Mouse (Mus musculus) embryo, embryonic 10 days (tissue): Measurements from ENCODE around the gene Serpinb6b.
"Not testable (repeated sequence)": the region's sequence is repeated elsewhere in the genome, so short reads cannot be mapped to it uniquely, and the experiment has no call there.

Experiments
- DNase-seq: peaks from one replicate; pipeline ENCODE4 v3.0.0-alpha.2; 2015; ENCODE audit warnings: low spot score

Serpinb6b gene

DNA sequence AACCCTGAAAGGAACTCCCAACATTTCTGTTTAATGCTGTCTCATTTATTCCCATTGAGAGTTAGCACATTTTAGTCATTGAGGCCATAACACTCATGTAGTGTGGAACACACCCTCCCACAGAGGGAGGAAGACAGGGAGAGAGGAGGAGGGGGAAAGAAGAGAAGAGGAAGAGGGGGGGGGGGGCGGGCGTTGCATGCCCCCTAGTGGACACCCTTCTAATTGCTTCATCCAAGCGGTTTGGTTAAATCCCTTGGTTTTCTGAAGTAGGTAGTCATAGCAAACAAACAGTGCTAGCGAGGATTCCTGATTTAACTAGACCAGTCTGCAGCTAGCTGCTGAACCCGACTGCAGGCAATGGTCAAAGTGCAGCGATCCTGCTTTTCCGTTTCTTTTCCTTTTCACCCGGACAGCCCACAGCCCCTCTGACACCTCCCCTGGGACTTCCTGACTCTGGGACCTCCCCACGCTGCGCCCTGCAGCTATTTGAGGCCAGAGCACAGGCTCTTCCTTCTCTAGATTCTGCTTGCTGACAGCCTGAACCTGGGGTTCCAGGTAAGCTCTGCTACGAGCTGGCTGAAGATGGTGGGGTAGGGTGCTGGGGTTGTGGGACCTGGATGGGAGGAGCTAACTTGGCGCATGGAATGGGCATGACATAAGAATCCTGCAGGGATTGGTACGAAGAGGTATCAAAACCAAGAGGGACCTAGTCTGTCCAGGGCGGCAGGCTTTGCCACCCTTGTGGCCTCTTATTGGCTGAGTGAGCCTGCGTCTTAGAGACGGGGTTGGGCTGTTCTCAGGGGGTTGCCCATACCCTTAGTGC is at the start of gene Serpinb6b:
Gene Serpinb6b (plus strand): TSS at position 221 of the 823 bp plus-strand sequence.
- peak; percentile 32 for DNase-seq

GRCm38 (mm10) chr13:32922622-32923021 is 42.4 kb upstream of the Serpinb6b start:
- DNase-seq: no peak

- DNase-seq: no peak
These were observed 40.2 kb upstream of the Serpinb6b start for GRCm38 (mm10) chr13:32924578-32925360.

DNA sequence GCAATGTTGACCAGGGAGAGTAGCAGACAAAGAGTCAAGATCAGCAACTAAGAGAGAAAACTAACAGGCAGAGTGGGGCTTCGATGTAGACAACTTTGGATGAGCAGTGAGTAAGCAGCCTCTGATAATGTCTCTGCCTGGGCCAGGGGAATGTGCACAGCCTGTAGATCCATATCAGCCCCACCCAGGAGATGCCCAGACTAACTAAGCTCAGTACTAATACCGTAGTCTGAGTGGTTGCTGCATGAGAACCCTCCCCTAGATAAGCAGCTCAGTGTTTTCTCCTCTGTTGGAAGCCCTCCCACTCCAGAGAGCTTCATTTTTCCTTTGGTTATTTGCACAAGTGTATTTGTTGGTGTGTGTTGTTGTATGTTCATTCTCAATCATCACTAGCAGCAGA is 38.3 kb upstream of the Serpinb6b start:
- no peak for DNase-seq

DNA sequence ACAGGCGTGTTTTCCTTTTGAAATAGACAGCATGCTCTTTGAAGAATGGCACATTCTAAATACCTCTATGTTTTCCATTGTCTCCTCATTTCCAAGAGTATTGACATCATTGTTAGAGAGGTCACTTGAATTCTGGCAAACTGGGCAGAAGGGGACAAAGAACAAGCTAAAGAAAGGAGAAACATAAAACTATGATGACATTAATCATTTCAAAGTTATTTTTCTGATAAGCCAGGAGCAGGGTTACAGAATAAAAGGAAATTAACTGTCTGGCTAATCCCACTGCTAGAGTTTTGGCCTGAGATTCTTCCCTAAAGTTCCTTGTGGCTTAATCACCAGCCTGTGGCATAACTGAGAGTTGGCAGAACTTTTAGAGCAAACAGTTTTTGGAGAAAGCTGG is 37.8 kb upstream of the Serpinb6b start:
- no peak for DNase-seq

DNA sequence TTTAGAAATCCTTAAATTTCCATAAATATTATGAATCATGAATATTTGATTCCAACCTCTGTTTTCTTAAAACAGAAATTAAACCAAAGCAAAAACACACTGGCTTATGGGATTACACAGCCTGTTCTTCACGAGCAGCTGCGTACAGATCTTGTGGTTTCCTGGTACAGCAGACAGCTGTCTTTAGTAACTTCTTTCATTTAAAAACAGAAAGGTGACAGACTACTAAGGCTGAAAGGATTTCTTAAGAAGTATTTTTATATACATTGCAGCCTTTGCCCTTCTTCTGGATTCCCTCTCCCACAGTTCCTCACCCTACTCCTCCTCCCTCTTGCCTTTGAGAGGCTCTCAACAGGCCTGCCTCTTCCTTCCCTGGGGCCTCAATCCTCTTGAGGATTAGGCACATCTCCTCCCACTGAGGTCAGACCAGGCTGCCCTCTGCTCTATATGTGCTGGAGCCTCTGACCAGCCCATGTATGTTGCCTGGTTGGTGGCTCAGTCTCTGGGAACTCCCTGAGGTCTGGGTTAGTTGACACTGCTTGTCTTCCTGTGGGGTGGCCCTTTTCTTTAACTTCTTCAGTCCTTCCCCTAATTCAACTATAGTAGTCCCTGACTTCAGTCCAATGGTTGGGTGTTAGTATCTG is 35.8 kb upstream of the Serpinb6b start:
- DNase-seq: no peak

- no peak for DNase-seq
These were observed 30.2 kb upstream of the Serpinb6b start for GRCm38 (mm10) chr13:32934706-32935381.

- DNase-seq: not testable (repeated sequence)
These were observed 26.7 kb upstream of the Serpinb6b start for GRCm38 (mm10) chr13:32938275-32938674.

DNA sequence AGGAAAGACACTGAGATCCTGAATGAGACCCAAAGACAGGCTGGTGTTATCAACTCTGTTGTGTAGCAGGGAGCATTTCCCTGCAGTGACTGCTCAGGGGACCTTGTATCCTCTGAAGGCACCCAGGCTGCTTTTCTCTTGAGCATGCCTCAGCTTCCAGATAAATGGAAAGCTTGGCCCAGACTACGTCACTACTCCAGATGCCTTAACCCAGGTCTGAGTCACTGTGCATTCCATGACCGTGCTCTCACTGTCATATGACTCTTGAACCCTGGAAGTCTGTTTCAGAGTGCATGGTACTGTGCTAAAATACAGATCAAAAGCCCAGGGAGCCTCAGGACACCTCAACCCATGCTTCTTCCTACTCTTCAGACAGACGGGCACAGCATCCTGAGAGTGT is 25.8 kb upstream of the Serpinb6b start:
- DNase-seq: not testable (repeated sequence)

GRCm38 (mm10) chr13:32956537-32956936 is 8.5 kb upstream of the Serpinb6b start:
- no peak for DNase-seq

DNA sequence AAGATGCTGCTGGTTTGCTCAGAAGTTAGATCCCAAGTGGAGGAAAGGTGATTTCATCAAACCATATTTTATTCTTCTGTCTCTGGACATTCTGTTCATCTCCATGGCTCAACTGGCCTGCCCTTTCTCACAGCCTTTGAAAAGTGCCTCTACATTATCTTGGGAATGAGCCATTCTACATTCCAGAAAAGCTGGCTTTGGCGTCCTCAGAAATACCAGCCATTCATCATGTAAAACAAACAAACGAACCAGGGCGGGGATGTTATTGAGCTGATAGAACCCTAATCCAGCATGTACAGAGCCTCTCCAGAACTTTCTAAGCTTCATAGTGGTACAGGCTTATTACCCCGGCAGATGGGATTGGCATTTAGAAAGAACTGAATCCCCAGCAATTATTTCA is 7.1 kb upstream of the Serpinb6b start:
- DNase-seq: no peak

GRCm38 (mm10) chr13:32958521-32958920 is 6.5 kb upstream of the Serpinb6b start:
- DNase-seq: not testable (repeated sequence)

DNA sequence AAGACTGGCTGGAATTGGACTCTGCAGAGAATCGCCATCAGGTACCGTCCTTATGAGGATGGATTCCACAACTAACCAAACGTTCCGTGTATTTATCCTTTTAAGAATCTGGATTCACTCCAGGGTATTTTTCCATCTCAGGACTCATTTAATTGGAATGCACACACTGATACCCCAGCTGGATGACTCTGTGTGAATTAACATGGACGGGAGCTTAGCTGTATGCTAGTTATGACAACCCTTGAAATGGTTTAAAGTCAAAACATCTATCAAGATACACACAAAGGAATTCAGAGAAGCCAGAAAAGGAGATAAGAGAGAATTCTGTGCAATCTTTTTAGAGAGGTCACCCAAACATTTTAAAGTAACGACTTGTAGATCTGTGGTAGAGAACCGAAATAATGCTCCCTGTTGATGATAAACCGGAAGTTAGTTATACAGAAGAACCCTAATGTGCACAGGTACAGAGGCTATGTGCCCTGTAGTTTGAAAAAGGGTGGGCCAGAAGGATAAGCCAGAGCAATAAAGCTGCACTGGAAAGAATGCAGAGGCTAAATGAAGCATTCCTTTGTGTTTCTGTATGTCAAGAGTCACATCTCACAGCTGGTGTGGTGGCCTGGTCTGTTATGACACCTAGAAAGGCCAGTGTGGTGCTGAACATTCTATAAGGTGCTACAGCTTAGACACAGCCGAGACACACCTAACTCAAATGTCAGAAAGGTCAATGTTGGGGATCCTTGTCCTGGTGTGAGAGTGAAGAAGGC is 837 bp upstream of the Serpinb6b start:
- DNase-seq: no peak

DNA sequence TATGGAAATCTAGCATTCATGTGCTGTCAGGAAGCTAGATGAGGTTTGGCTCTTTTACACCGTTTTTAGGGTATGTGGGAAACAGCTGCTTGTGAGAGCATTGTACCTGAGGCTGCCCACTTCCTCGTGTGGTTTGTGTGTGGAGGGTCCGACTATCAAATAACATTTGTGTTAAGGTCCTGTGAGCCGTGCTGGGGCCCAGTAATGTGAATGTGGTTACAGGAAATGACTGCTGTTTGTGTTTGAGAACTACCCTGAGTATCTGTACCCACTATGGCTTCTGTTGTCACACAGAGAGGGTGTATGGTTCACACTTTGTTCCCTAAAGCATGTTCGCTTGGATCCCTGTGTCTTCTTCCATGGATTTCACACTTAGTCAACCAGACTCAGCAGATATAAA is 1.1 kb downstream of the Serpinb6b start:
- no peak for DNase-seq

DNA sequence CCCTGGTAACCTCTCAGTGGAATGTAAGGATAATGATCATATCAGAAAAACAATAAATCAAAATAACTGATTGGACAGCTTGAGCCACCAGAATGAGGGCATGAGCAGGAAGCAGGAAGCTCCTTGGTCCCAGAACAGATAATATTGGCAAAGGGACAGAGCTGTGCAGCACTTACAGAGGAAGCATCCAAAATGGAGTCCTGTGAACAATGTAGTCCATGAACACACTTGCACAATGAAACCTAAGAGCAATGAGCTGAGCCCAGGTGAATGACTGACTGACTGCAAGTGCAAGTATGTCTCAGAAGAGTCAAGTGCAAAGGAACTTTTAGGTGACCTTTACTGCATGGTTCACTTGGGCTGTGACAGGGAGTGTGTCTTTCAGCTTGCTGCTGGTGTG is 2.2 kb downstream of the Serpinb6b start:
- DNase-seq: no peak

DNA sequence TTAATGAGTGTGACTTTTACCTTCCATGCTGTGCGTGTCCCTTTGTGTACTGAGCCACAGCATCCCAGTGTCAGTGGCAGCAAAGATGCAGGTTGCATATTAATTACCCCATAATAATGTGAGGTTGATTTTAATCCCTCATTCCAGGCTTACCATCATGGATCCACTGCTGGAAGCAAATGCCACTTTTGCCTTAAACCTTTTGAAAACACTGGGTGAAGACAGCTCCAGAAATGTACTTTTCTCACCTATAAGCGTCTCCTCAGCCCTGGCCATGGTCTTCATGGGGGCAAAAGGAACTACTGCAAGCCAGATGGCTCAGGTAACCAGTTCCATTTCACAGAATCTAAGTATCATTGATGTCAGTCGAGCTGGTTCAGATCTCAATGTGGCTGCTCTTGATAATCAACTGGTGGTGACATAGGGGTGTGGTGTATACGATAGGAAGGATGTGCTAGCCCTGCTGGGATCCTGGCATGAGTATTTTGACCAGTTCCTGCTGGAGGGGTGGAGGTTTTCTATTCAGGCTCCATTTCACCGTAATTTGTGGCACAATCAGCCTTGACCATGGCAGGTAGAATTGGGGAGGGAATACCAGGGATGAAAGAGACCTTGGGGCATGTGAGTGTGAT is 3.5 kb downstream of the Serpinb6b start:
- no peak for DNase-seq

GRCm38 (mm10) chr13:32968996-32969640 is 4.1 kb downstream of the Serpinb6b start:
- no peak for DNase-seq

GRCm38 (mm10) chr13:32969641-32970040 is 4.6 kb downstream of the Serpinb6b start:
- no peak for DNase-seq

DNA sequence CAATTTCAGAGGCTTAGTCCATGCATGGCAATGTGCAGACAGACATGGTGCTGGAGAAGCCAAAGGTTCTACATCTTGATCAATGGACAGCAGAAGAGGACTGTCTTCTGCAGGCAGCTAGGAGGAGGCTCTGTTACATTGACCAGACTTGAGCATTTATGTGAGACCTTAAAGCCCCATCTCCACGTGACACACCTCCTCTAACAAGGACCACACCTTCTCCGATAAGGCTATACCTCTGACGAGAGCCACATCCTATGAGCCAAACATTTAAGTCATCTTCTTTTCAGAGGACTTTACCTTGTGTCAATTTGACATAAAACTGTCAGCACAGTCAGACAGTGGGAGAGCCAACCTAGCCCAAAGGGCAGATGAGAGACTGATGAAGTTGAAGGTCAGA is 5.8 kb downstream of the Serpinb6b start:
- DNase-seq: no peak

DNA sequence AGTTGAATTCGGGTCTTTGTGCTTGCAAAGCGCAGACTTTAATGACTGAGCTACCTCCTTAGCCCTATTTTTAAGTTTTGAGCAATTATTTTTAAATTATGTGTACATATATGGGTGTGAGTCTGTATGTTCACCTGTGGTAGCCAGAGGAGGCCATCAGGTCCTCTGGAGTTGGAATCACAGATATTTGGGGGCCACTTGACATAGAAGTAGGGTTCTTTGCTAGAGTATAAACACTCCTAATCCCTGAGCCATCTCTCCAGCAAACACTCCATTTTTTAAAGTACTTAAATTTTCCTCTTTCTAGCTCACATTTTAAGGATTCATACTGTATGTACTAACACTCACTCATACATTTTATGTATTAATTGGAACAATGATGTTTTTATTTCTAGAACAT is 9.3 kb downstream of the Serpinb6b start:
- DNase-seq: no peak
